Mouse (Mus musculus): Measurements from ENCODE around the gene Alox15. TPM values are rescaled to one million over a fixed set of nuclear protein-coding genes. Genes with fewer than 3 reads are reported as not detected.

Gene Alox15
- polyA plus RNA-seq, 1 experiment from 2014 or later: 0.20 TPM

- ATAC-seq (ENCODE audit: insufficient number of reproducible peaks, low FRiP score, low TSS enrichment, low read depth) (no peak), DNase-seq (ENCODE audit: low spot score) (no peak)
- Histone ChIP-seq H3K27ac (replicated peaks; ENCODE audit: low read depth, low read length) (no peak overlapping the region), H3K9me3 (ENCODE audit: control insufficient read depth, low read length) (no peaks in the 10 kb centered on the region), H3K4me3 (ENCODE audit: low read depth, low read length) (no peak overlapping the region), H3K9ac (ENCODE audit: low read length) (no peak overlapping the region), H3K27me3 (ENCODE audit: control insufficient read depth, insufficient read depth, low read length) (no peaks in the 10 kb centered on the region), H3K36me3 (ENCODE audit: control insufficient read depth, insufficient read depth, low read length) (no peaks in the 10 kb centered on the region), H3K4me2 (ENCODE audit: low read depth, severe bottlenecking) (no peak overlapping the region), H3K4me1 (ENCODE audit: control insufficient read depth, insufficient read depth, low read length) (no peaks in the 10 kb centered on the region)
- WGBS: 88% methylated on average over 4 of the region's 4 CpGs
Measured at GRCm38 (mm10) chr11:70302293-70302692, 49.5 kb downstream of the Alox15 start.

DNA sequence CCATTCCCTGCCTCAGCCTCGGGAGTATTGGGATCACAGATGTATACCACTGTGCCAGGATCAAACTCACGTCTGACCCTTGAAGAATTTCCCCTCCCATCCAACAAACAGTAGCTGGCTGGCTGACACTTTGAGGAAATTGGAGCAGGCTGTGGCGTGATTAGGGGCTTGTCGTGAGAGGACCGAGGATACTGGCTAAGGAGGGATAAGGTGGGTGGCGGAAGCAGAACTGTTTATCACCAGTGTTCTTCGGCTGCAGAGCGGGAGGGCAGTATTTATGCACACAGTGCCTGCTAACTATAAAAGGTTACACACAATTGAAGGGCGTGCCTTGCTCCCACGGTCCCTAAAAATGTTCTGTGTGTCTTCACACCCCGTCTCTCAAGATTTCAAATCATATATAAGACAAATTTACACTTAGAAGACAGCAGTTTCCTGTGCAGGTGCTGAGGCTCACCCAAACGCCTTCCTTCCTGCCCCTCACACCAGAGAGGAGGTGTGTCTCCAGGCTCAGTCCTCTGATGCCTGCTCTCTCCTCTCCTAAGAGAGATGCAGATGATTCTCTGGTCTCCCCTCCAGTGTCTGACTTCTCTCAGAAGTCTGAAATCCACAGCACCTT, 53.9 kb downstream of the Alox15 start:
- no peaks in the 10 kb centered on the region for H3K36me3 ChIP-seq (ENCODE audit: control insufficient read depth, insufficient read depth, low read length)
- no peak overlapping the region for H3K4me3 ChIP-seq (ENCODE audit: low read depth, low read length)
- H3K27ac ChIP-seq (replicated peaks; ENCODE audit: low read depth, low read length): no peak overlapping the region
- no peaks in the 10 kb centered on the region for H3K27me3 ChIP-seq (ENCODE audit: control insufficient read depth, insufficient read depth, low read length)
- H3K4me1 ChIP-seq (ENCODE audit: control insufficient read depth, insufficient read depth, low read length): no peaks in the 10 kb centered on the region
- ATAC-seq (ENCODE audit: insufficient number of reproducible peaks, low FRiP score, low TSS enrichment, low read depth) (no peak), DNase-seq (ENCODE audit: low spot score) (no peak)
- no peaks in the 10 kb centered on the region for H3K9me3 ChIP-seq (ENCODE audit: control insufficient read depth, low read length)
- H3K4me2 ChIP-seq (ENCODE audit: low read depth, severe bottlenecking): no peak overlapping the region
- H3K9ac ChIP-seq (ENCODE audit: low read length): no peak overlapping the region
- 52% methylated on average over 12 of the region's 12 CpGs for WGBS

DNA sequence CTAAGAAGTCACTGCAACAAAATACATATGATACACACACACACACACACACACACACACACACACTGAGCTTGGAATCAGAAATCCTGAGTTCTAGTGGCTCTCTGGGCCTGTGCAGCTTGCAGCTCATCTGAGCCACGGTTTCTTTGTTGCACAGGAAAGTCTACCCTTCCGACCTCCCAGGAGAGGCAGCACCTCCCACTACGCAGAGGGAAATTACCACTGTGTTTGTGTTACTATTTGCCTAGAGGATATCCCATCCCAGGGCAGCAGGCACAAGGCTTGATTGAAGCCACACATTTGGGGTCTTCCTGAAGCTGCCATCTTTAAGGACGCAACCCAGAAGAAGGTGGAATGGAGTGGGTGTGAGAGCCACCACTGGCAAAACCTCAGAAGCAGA, 54.4 kb downstream of the Alox15 start:
- no peak for ATAC-seq (ENCODE audit: insufficient number of reproducible peaks, low FRiP score, low TSS enrichment, low read depth)
- H3K36me3 ChIP-seq (ENCODE audit: control insufficient read depth, insufficient read depth, low read length): no peaks in the 10 kb centered on the region
- no peaks in the 10 kb centered on the region for H3K27me3 ChIP-seq (ENCODE audit: control insufficient read depth, insufficient read depth, low read length)
- no peak overlapping the region for H3K4me2 ChIP-seq (ENCODE audit: low read depth, severe bottlenecking)
- WGBS: 60% methylated on average over 4 of the region's 4 CpGs
- H3K9me3 ChIP-seq (ENCODE audit: control insufficient read depth, low read length): no peaks in the 10 kb centered on the region
- H3K9ac ChIP-seq (ENCODE audit: low read length): no peak overlapping the region
- no peak for DNase-seq (ENCODE audit: low spot score)
- H3K4me1 ChIP-seq (ENCODE audit: control insufficient read depth, insufficient read depth, low read length): no peaks in the 10 kb centered on the region
- no peak overlapping the region for H3K27ac ChIP-seq (replicated peaks; ENCODE audit: low read depth, low read length)
- H3K4me3 ChIP-seq (ENCODE audit: low read depth, low read length): no peak overlapping the region

Other genes starting within 250 kb of the Alox15 start
- gene Mgl2, start 221.7 kb downstream of the Alox15 start, polyA plus RNA-seq (2014; fragmentation: Nextera tagmentation; extraction: Ambion mirVana): 0.21 TPM in 1 of 2 replicates, not detected in the other
- not detected in 2 replicates for gene Clec10a, start 195.8 kb downstream of the Alox15 start, polyA plus RNA-seq (2014; fragmentation: Nextera tagmentation; extraction: Ambion mirVana)
- 0.21 and 0.67 TPM in 2 replicates for gene Slc16a11, start 139.3 kb downstream of the Alox15 start, polyA plus RNA-seq (2014; fragmentation: Nextera tagmentation; extraction: Ambion mirVana)
- gene Slc16a13, start 131.0 kb downstream of the Alox15 start, polyA plus RNA-seq (2014; fragmentation: Nextera tagmentation; extraction: Ambion mirVana): 17.0 and 17.8 TPM in 2 replicates
- gene Bcl6b, start 122.2 kb downstream of the Alox15 start, polyA plus RNA-seq (2014; fragmentation: Nextera tagmentation; extraction: Ambion mirVana): 7.3 and 7.5 TPM in 2 replicates
- 216 and 218 TPM in 2 replicates for gene 0610010K14Rik, start 114.1 kb downstream of the Alox15 start, polyA plus RNA-seq (2014; fragmentation: Nextera tagmentation; extraction: Ambion mirVana)
- gene Gm21988, start 112.2 kb downstream of the Alox15 start, polyA plus RNA-seq (2014; fragmentation: Nextera tagmentation; extraction: Ambion mirVana): 8.2 and 10.5 TPM in 2 replicates
- gene Rnasek, start 112.2 kb downstream of the Alox15 start, polyA plus RNA-seq (2014; fragmentation: Nextera tagmentation; extraction: Ambion mirVana): 94.1 and 94.6 TPM in 2 replicates
- 3.3 and 3.6 TPM in 2 replicates for gene Alox12, start 96.7 kb downstream of the Alox15 start, polyA plus RNA-seq (2014; fragmentation: Nextera tagmentation; extraction: Ambion mirVana)
- gene Alox12e, start 29.4 kb downstream of the Alox15 start, polyA plus RNA-seq (2014; fragmentation: Nextera tagmentation; extraction: Ambion mirVana): not detected in 2 replicates
- 45.2 and 50.8 TPM in 2 replicates for gene Pelp1, start 58.0 kb upstream of the Alox15 start, polyA plus RNA-seq (2014; fragmentation: Nextera tagmentation; extraction: Ambion mirVana)
- 21.9 and 30.3 TPM in 2 replicates for gene Arrb2, start 80.6 kb upstream of the Alox15 start, polyA plus RNA-seq (2014; fragmentation: Nextera tagmentation; extraction: Ambion mirVana)
- 46.5 and 50.1 TPM in 2 replicates for gene Med11, start 99.9 kb upstream of the Alox15 start, polyA plus RNA-seq (2014; fragmentation: Nextera tagmentation; extraction: Ambion mirVana)
- 0.15 and 0.41 TPM in 2 replicates for gene Zmynd15, start 107.4 kb upstream of the Alox15 start, polyA plus RNA-seq (2014; fragmentation: Nextera tagmentation; extraction: Ambion mirVana)
- gene Cxcl16, start 108.0 kb upstream of the Alox15 start, polyA plus RNA-seq (2014; fragmentation: Nextera tagmentation; extraction: Ambion mirVana): 1.0 and 1.4 TPM in 2 replicates
- 0.49 and 0.64 TPM in 2 replicates for gene Tm4sf5, start 153.2 kb upstream of the Alox15 start, polyA plus RNA-seq (2014; fragmentation: Nextera tagmentation; extraction: Ambion mirVana)
- gene Vmo1, start 162.6 kb upstream of the Alox15 start, polyA plus RNA-seq (2014; fragmentation: Nextera tagmentation; extraction: Ambion mirVana): 0.55 TPM in 1 of 2 replicates, not detected in the other
- 0.39 and 0.50 TPM in 2 replicates for gene Gltpd2, start 167.2 kb upstream of the Alox15 start, polyA plus RNA-seq (2014; fragmentation: Nextera tagmentation; extraction: Ambion mirVana)
- 964 and 999 TPM in 2 replicates for gene Psmb6, start 173.3 kb upstream of the Alox15 start, polyA plus RNA-seq (2014; fragmentation: Nextera tagmentation; extraction: Ambion mirVana)
- gene Gm40193, start 180.9 kb upstream of the Alox15 start, polyA plus RNA-seq (2014; fragmentation: Nextera tagmentation; extraction: Ambion mirVana): not detected in 2 replicates
- gene Pld2, start 188.0 kb upstream of the Alox15 start, polyA plus RNA-seq (2014; fragmentation: Nextera tagmentation; extraction: Ambion mirVana): 2.4 and 3.9 TPM in 2 replicates
- gene Mink1, start 210.8 kb upstream of the Alox15 start, polyA plus RNA-seq (2014; fragmentation: Nextera tagmentation; extraction: Ambion mirVana): 21.2 and 22.7 TPM in 2 replicates